Mouse (Mus musculus): ENCODE results near the gene Slc11a2.

- TF ChIP-seq EP300 (IDR thresholded peaks at IDR 0.05; ENCODE audit: insufficient read depth, low read depth, low read length) (no peak), CTCF (IDR thresholded peaks at IDR 0.05) (no peak)
Measured at GRCm38 (mm10) chr15:100436518-100436917, 11.6 kb upstream of the Slc11a2 start.

Data from heart, adult 2 months (tissue).